Mouse (Mus musculus): ENCODE data around the gene Thada. TPM values are rescaled to one million over a fixed set of nuclear protein-coding genes. Genes with fewer than 3 reads are reported as not detected.

Thada gene
- polyA plus RNA-seq, 1 experiment from 2014 or later = 1.3 TPM

DNA sequence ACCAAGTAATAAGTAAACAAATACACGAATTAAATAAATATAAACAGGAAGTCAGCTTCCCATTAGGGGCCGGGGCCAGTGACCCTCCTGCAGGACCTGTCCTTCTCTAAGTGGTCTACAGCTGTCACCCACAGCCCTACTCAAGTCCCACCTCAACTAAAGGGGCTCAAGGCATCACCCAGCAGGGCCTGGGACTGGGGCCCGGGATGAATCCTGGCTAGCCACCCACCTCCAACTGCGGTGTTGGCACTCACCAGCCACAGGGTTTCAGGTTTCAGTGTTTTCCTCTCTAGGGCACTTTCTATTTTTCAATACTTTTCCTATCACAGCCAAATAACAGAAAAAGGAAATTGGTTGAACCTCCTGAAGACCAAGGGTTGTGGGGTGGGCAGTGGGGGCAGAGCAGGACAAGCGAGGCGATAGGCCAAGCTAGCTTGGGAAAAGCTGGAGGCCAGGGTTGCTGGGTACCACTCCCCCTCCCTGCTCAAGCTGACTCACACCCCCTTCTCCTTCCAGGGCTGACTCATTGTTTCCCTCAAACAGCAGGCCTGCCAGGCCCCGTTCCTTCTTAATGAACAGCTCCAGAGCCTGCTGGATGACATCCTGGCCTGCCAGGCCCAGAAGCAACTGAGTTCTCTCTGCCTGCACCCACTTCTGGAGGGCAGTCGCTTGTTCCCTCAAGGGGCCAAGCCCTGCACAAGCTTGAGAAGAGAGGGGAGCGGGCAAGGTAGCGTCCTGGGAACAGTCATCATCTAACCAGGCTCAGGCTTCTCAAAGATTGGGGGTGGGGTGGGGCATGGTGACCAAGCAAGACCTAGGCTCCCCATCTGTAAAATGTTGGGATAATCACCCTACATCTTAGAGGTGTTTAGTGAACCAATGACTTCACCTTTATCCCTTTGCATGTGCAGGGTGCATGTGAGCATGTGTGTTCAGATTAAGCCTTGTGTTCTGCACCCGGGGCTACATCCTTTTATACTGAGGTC is 317.2 kb downstream of the Thada start:
- H3K9me3 ChIP-seq (ENCODE audit: control insufficient read depth) = no peaks in the 10 kb centered on the region
- peak; percentile 21; the same call in 1 of the 2 replicates for ATAC-seq
- H3K4me3 ChIP-seq (ENCODE audit: low read depth, low read length) = no peak overlapping the region
- H3K4me1 ChIP-seq (replicated peaks; ENCODE audit: control insufficient read depth, insufficient read depth, low read length) = peaks cover 37% of the 10 kb centered on the region
- WGBS = 29% methylated on average over 11 of the region's 11 CpGs
- 0 out of 2 replicates have a peak, but pooled peaks have one; percentile 5 for TF ChIP-seq CTCF (IDR thresholded peaks at IDR 0.05; ENCODE audit: low read depth)
- H3K36me3 ChIP-seq (ENCODE audit: control insufficient read depth, insufficient read depth) = no peaks in the 10 kb centered on the region; the same call in 1 of the 2 replicates
- no peaks in the 10 kb centered on the region for H3K27me3 ChIP-seq (replicated peaks; ENCODE audit: control insufficient read depth, insufficient read depth, low read length)
- H3K9ac ChIP-seq (ENCODE audit: low read depth, low read length) = no peak overlapping the region
- no peak overlapping the region for H3K27ac ChIP-seq (ENCODE audit: low read depth, low read length)
- no peak overlapping the region for H3K4me2 ChIP-seq (replicated peaks; ENCODE audit: low read depth)

DNA sequence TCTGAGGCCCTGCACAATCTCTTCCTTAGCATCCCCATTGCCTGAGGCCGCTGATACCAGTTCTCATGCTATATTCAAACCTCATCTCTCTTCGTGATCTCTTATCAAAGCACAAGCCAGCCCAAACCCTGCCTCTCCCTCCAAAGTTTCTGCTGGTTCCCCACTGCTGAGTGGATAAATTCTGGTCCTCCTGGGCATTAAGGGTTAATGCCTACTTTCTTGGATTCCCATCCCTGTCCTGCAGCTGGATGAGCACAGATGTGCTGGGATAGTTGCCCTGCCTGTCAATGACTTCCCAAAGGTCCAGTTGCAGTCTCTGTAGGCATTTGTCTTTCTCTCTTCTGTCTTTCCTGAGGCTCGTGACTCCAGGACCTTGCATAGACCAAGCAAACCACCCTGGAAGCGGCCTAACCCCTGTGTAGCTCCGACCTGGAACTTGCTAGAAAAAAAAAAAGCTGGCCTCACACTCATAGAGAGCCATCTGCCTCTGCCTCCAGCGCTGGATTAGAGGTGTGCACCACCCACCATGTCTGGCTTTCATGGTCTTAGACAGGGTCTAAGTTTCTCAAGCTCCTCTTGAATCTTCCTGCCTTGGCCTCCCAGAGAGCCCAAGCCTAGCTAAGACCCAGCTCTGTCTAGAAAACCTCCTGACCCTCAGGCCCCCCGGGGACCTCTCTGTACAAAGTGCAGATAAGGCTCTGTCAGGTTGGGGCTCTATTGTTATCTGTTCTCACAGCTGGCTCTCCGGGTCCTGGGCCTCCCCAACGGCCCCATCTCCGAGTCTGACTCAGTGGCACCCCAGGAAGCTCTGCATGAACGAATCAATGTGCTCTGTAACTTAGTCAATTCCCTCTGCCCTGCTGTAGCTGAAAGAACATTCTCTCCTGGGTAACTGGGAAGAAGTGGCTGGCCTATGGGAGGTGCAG is 318.6 kb downstream of the Thada start:
- ATAC-seq = no peak
- Histone ChIP-seq H3K4me3 (ENCODE audit: low read depth, low read length) (no peak overlapping the region), H3K27ac (ENCODE audit: low read depth, low read length) (peak overlapping the region; percentile 69), H3K9me3 (ENCODE audit: control insufficient read depth) (no peaks in the 10 kb centered on the region), H3K4me1 (replicated peaks; ENCODE audit: control insufficient read depth, insufficient read depth, low read length) (peaks cover 30% of the 10 kb centered on the region), H3K4me2 (replicated peaks; ENCODE audit: low read depth) (no peak overlapping the region), H3K27me3 (replicated peaks; ENCODE audit: control insufficient read depth, insufficient read depth, low read length) (no peaks in the 10 kb centered on the region), H3K9ac (ENCODE audit: low read depth, low read length) (no peak overlapping the region), H3K36me3 (ENCODE audit: control insufficient read depth, insufficient read depth) (no peaks in the 10 kb centered on the region)
- TF ChIP-seq CTCF (IDR thresholded peaks at IDR 0.05; ENCODE audit: low read depth) = no peak
- WGBS = 47% methylated on average over 11 of the region's 11 CpGs

DNA sequence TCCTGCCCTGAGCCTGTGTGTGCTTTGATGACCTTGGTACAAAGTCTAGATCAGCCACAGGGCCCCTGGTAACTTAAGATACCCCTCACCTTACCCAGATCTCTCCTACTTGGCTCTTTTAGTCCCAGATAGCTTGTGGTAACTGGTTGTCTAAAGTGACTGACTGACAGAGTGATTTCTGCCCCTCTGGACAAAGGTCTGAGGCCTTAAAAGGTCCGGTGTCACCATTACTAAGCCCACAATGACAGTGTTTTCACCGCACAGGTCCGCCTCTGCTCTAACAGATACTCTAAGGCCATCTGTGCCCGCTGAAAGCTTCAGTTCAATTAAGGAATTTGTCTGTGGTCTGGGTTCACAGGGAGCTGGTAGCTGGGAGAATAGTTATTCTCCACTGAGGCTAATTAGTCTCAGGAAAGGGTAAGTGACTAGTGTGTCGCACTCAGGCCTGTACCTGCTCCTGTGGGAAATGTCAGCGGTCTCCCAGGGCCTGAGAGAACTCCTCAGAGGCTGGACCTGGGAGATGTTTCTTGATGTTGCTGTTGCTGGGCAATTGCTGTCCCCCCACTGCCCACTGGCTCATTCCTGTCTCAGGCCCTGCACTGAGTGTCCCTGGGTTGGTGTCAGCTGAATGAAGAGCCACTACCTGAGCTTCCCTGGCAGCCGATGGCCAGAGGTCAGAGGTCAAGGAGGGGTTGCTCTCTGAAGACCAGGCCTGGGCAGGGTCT is 319.4 kb downstream of the Thada start:
- no peak for ATAC-seq
- 45% methylated on average over 7 of the region's 7 CpGs for WGBS
- Histone ChIP-seq H3K27me3 (replicated peaks; ENCODE audit: control insufficient read depth, insufficient read depth, low read length) (no peaks in the 10 kb centered on the region), H3K4me2 (replicated peaks; ENCODE audit: low read depth) (no peak overlapping the region), H3K36me3 (ENCODE audit: control insufficient read depth, insufficient read depth) (no peaks in the 10 kb centered on the region), H3K27ac (ENCODE audit: low read depth, low read length) (peak overlapping the region; percentile 69), H3K4me1 (replicated peaks; ENCODE audit: control insufficient read depth, insufficient read depth, low read length) (peaks cover 27% of the 10 kb centered on the region), H3K9ac (ENCODE audit: low read depth, low read length) (no peak overlapping the region), H3K9me3 (ENCODE audit: control insufficient read depth) (no peaks in the 10 kb centered on the region), H3K4me3 (ENCODE audit: low read depth, low read length) (no peak overlapping the region)
- TF ChIP-seq CTCF (IDR thresholded peaks at IDR 0.05; ENCODE audit: low read depth) = no peak

DNA sequence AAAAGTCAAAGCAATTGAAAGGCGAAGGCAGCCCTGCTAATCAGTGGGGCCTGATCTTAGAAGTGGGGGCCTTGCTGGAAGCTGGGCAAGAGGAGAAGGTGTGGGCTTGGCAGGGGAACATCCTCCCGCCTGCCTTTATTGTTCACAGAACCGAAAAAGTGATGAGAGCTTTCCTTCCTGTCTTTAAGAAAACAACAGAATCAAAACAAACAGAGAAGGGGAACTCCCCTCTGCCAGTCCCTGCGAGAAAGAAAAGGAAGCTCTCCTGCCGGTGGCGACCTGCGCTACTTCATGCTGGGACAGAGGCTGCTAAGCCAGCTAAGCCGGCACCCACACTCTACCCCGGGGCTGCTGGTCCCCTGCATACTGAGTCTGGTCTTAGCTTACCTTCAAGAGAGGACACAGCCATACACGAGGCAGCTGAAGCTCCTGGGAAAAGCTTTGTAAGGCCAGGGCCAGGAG is 320.1 kb downstream of the Thada start:
- H3K4me1 ChIP-seq (replicated peaks; ENCODE audit: control insufficient read depth, insufficient read depth, low read length) = peaks cover 33% of the 10 kb centered on the region
- peak overlapping the region; percentile 26; the same call in 1 of the 2 replicates for H3K9ac ChIP-seq (ENCODE audit: low read depth, low read length)

DNA sequence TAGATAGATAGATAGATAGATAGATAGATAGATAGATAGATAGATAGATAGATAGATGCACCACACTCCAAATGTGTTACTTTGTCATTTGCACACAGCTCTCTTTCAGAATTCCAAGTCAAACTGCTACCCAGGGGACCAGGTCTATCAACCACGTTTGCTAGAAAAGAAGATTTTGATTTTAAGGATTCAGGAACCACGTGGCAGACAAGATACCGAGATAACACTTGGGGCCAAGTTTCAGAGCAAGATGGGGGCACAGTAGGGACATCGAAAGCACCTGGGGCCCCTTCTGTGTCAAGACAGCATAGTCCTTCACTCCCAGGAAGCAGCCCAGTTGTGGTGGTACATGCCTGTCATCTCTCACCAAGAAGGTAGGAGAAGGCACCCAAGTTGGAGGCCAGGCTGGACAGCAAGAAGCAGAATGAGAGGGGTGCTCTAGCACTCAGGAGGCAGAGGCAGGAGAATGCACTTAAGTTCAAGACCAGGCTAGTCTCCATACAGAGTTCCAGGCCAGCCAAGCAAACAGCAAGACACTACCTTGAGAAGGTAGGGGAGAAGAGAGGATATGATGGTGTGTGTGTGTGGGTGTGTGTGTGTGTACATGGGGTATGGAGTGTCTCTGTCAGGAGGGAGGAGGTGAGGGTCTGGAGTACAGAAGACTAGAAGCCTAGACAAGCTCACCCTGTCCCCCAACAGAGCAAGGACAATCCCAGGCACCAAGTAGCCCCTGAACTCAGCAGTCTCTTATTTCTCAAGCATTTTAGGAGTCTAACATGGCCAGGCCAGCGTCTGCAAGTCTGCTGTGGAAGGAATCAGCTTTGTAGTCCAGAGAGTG is 321.0 kb downstream of the Thada start:
- TF ChIP-seq CTCF (IDR thresholded peaks at IDR 0.05; ENCODE audit: low read depth) = no peak
- Histone ChIP-seq H3K4me3 (ENCODE audit: low read depth, low read length) (no peak overlapping the region), H3K9me3 (ENCODE audit: control insufficient read depth) (no peaks in the 10 kb centered on the region), H3K4me2 (replicated peaks; ENCODE audit: low read depth) (no peak overlapping the region), H3K9ac (ENCODE audit: low read depth, low read length) (no peak overlapping the region), H3K36me3 (ENCODE audit: control insufficient read depth, insufficient read depth) (no peaks in the 10 kb centered on the region), H3K27ac (ENCODE audit: low read depth, low read length) (no peak overlapping the region), H3K27me3 (replicated peaks; ENCODE audit: control insufficient read depth, insufficient read depth, low read length) (no peaks in the 10 kb centered on the region), H3K4me1 (replicated peaks; ENCODE audit: control insufficient read depth, insufficient read depth, low read length) (peaks cover 39% of the 10 kb centered on the region)
- ATAC-seq = no peak
- 71% methylated on average over 5 of the region's 5 CpGs for WGBS

More for the DNA sequence above, 320.1 kb downstream of the Thada start:
- Histone ChIP-seq H3K36me3 (ENCODE audit: control insufficient read depth, insufficient read depth) (no peaks in the 10 kb centered on the region), H3K27me3 (replicated peaks; ENCODE audit: control insufficient read depth, insufficient read depth, low read length) (no peaks in the 10 kb centered on the region), H3K4me2 (replicated peaks; ENCODE audit: low read depth) (no peak overlapping the region), H3K27ac (ENCODE audit: low read depth, low read length) (peak overlapping the region; percentile 69), H3K4me3 (ENCODE audit: low read depth, low read length) (no peak overlapping the region), H3K9me3 (ENCODE audit: control insufficient read depth) (no peaks in the 10 kb centered on the region)
- TF ChIP-seq CTCF (IDR thresholded peaks at IDR 0.05; ENCODE audit: low read depth) = no peak
- ATAC-seq = no peak
- 19% methylated on average over 10 of the region's 10 CpGs for WGBS
